Mouse (Mus musculus): Measurements from ENCODE around the gene Ctnnbl1.

GRCm38 (mm10) chr2:157795627-157796423, 58.6 kb downstream of the Ctnnbl1 start:
- TF ChIP-seq POLR2A (IDR thresholded peaks at IDR 0.05; ENCODE audit: control insufficient read depth, low read depth, low read length) (no peak), CTCF (IDR thresholded peaks at IDR 0.05; ENCODE audit: control insufficient read depth, insufficient read depth, insufficient replicate concordance, low read depth, low read length) (no peak)
